Mouse (Mus musculus): ENCODE data around the gene Mrpl54.

GRCm38 (mm10) chr10:81233226-81233585, 33.5 kb downstream of the Mrpl54 start:
- TF ChIP-seq CTCF (conservative IDR thresholded peaks at IDR 0.05; ENCODE audit: low read length) (no peak), POU5F1 (IDR thresholded peaks at IDR 0.05; ENCODE audit: borderline replicate concordance, low read length) (no peak)
